Mouse (Mus musculus) heart, postnatal 0 days (tissue): Measurements from ENCODE around the gene Pon2. TPM values are rescaled to one million over a fixed set of nuclear protein-coding genes. Genes with fewer than 3 reads are reported as not detected.

Experiments used
- ATAC-seq: fragments of 200-750 bp; cut with Nextera tagmentation; 2 replicates; pipeline ENCODE4 v1.8.0; 2017; ENCODE audit warnings: low read depth, moderate number of reproducible peaks, moderate library complexity; ENCODE audit not compliant: insufficient read depth
- DNase-seq: peaks from one replicate; pipeline ENCODE4 v3.0.0-alpha.2; 2016; ENCODE audit warnings: low spot score
- H3K27ac ChIP-seq: fragments of 300-500 bp; sonication (generic); 2 replicates; pipeline ENCODE4 v1.5.1; 2014; ENCODE audit warnings: low read depth, mild to moderate bottlenecking
- H3K27me3 ChIP-seq: fragments of 300-500 bp; sonication (generic); 2 replicates; pipeline ENCODE4 v1.6.1; 2014; ENCODE audit warnings: low read length, mixed read lengths; ENCODE audit not compliant: control insufficient read depth, insufficient read depth
- H3K36me3 ChIP-seq: fragments of 300-500 bp; sonication (generic); replicated peaks from 2 replicates; pipeline ENCODE4 v1.6.1; 2014; ENCODE audit warnings: low read length, mixed read lengths; ENCODE audit not compliant: control insufficient read depth, insufficient read depth
- H3K4me1 ChIP-seq: fragments of 300-500 bp; sonication (generic); 2 replicates; pipeline ENCODE4 v1.6.1; 2014; ENCODE audit warnings: antibody characterized with exemption; ENCODE audit not compliant: control insufficient read depth, insufficient read depth
- H3K4me2 ChIP-seq: fragments of 300-500 bp; sonication (generic); 2 replicates; pipeline ENCODE4 v1.6.1; 2014; ENCODE audit warnings: low read depth, mild to moderate bottlenecking, low read length, moderate library complexity
- H3K4me3 ChIP-seq: fragments of 300-500 bp; sonication (generic); 2 replicates; pipeline ENCODE4 v1.5.1; 2014; ENCODE audit warnings: low read depth, low read length
- H3K9ac ChIP-seq: fragments of 300-500 bp; sonication (generic); replicated peaks from 2 replicates; pipeline ENCODE4 v1.6.1; 2014; ENCODE audit warnings: low read depth, low read length, mixed read lengths
- H3K9me3 ChIP-seq: fragments of 300-500 bp; sonication (generic); replicated peaks from 2 replicates; pipeline ENCODE4 v1.6.1; 2016; ENCODE audit warnings: low read length; ENCODE audit not compliant: control insufficient read depth
- CTCF ChIP-seq: IDR thresholded peaks from 2 replicates; pipeline ENCODE4 v1.5.1; 2016; ENCODE audit warnings: antibody characterized with exemption, control low read depth, low read depth
- EP300 ChIP-seq: IDR thresholded peaks from 2 replicates; pipeline ENCODE4 v1.6.1; 2016; ENCODE audit warnings: antibody characterized with exemption, low read depth
- WGBS: fragments of 180-500 bp; shearing (Covaris S2); extraction: QIAGEN DNeasy Blood & Tissue Kit; methylation state at CpG from one replicate; pipeline ENCODE4 v1.1.7; 2014; 5-methylcytosine and 5-hydroxymethylcytosine counted together
- polyA plus RNA-seq: library from polyadenylated mRNA; unstranded; fragments of >200 nt; fragmentation: Nextera tagmentation; extraction: Ambion mirVana; gene quantifications from 2 replicates; pipeline ENCODE4 v1.2.1, GENCODE M21; 2015
- total RNA-seq: library from RNA; depleted of rRNA; stranded (reverse); fragments of >200 nt; gene quantifications from 2 replicates; pipeline ENCODE4 v1.2.3, GENCODE M21; 2014; ENCODE audit warnings: low replicate concordance

The Pon2 gene
- total and polyA plus RNA-seq, 2 experiments from 2014 or later = 29.7 to 56.8 TPM

DNA sequence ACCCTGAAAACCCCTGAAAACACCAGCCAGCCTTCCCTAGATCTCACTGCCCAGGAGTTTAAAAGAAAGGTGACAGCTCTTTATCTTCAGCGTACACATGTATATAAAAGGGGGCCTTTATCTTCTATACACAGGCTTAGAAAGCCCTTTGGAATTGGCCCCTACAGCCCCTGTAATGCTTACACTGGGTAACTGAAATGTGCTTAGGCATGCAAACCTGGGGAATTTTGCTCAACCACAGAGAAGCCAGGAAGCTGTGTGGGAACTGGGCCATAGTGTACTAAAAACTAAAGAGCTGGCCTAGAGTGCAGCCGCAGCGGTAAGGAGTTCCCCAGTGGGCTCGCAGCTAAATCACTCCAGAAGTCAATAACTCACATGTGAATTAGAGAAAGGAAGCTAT lies 6.8 kb downstream of the Pon2 start:
- Histone ChIP-seq H3K4me3 (no peak overlapping the region), H3K4me2 (no peak overlapping the region), H3K9me3 (no peaks in the 10 kb centered on the region), H3K27ac (no peak overlapping the region), H3K27me3 (no peaks in the 10 kb centered on the region), H3K36me3 (peaks cover 28% of the 10 kb centered on the region; the same call in 1 of the 2 replicates), H3K4me1 (no peaks in the 10 kb centered on the region), H3K9ac (no peak overlapping the region)
- TF ChIP-seq CTCF (no peak), EP300 (no peak)
- DNase-seq (no peak), ATAC-seq (no peak)
- WGBS = 83% methylated on average over 4 of the region's 4 CpGs

DNA sequence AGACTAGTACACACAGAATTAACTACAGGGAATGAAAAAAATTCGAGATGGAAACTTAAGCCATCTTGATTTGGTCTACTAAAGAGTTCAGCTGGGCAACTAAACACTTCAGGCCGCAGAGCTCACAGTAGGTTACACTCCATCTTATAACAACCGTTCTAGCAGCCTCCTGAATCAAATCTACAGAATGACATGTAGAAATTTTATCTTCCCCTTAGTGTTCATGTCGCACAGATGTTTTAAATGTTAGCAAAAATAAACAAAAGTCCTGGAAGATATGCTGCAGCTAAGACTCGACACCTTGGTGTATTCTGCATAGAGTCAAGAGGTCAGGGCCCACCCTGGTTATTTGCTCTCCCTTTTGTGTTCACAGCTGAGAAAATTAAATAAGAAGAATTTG lies 10.3 kb downstream of the Pon2 start:
- Histone ChIP-seq H3K4me2 (no peak overlapping the region), H3K27me3 (no peaks in the 10 kb centered on the region), H3K9ac (no peak overlapping the region), H3K9me3 (no peaks in the 10 kb centered on the region), H3K36me3 (peaks cover 22% of the 10 kb centered on the region; the same call in 1 of the 2 replicates), H3K27ac (no peak overlapping the region), H3K4me3 (no peak overlapping the region), H3K4me1 (no peaks in the 10 kb centered on the region)
- TF ChIP-seq CTCF (no peak), EP300 (no peak)
- 70% methylated on average over 5 of the region's 5 CpGs for WGBS
- DNase-seq = no peak
- ATAC-seq = no peak

DNA sequence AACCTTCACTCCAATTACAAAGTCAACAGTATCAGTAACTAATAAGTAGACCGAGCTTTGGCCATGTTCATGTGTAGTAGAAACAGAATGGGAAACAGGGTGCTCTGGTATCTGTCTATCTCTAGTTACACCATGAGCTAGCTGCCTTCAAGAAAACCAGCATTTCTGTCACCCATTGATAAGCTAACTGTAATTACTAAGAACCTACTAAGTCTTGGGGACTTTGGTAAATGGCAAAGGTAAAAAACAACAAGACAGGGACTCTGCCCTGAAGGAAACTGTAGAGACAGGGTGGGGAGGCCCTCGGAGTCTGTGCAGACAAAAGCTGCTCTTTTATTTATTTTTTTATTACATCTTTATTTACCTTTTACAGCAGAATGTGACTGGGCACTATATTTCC lies 10.9 kb downstream of the Pon2 start:
- Histone ChIP-seq H3K9me3 (no peaks in the 10 kb centered on the region), H3K27ac (no peak overlapping the region), H3K4me3 (no peak overlapping the region), H3K36me3 (peaks cover 20% of the 10 kb centered on the region; the same call in 1 of the 2 replicates), H3K4me1 (no peaks in the 10 kb centered on the region), H3K9ac (no peak overlapping the region), H3K4me2 (no peak overlapping the region), H3K27me3 (no peaks in the 10 kb centered on the region)
- 90% methylated on average over 2 of the region's 2 CpGs for WGBS
- no peak for TF ChIP-seq CTCF
- no peak for TF ChIP-seq EP300
- DNase-seq (no peak), ATAC-seq (no peak)

DNA sequence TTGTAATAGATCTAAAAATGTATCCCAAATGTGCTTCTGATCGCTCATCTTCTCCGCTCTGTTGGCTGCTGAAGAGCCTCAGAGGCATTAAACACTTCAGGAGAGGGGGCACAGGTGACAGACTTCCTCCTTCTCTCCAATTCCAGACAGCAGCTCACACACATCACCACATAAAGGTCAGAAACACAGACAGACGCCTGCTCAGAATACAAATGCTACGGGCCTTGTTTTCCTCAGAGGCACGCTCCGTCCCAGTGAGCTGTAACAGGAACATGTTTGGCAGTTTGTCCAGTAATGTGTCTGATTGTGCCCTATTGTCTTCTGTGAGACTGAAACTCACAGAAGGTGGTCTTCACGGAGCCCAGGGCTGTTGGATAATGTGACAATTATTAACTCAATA lies 15.8 kb downstream of the Pon2 start:
- no peak for ATAC-seq

DNA sequence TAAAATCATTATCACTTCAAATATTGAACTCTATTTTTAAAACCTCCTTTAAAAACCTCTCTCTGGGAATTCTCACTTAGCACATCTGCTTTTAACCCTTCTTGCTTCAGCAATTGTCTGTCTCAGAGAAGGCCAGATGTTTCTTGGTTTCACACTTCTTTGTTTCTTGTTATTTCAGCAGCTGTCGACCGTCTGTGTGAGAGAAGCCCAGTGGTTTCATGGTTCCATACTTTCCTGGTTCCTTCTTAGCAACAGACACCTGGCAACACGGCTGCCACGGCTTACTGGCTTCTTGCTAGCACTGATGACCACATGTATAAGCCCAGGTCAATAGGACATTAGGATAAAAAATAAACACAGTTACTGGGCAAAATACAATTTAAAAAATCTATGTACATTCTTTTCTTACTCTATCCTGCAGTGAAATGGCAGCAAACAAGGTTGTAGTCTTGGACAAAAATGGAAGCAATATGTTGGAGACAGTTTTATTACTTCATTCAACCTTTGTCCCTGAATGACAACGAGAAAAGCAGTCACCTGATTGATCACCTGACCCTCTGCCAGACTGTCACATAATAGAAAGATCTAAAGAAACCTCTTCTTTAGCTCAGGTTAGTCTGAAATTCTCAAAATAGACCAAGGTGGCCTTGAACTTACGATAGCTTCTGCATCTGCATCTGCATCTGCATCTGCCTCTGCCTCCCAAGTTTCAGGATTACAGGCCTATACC lies 17.5 kb downstream of the Pon2 start:
- TF ChIP-seq EP300 (no peak), CTCF (no peak)
- 70% methylated on average over 6 of the region's 6 CpGs for WGBS
- ATAC-seq = no peak

More for the DNA sequence above, 15.8 kb downstream of the Pon2 start:
- TF ChIP-seq EP300 (no peak), CTCF (no peak)
- Histone ChIP-seq H3K9me3 (no peaks in the 10 kb centered on the region), H3K4me3 (no peak overlapping the region), H3K27me3 (no peaks in the 10 kb centered on the region), H3K4me2 (no peak overlapping the region), H3K36me3 (peaks cover 3% of the 10 kb centered on the region; the same call in 1 of the 2 replicates), H3K4me1 (no peaks in the 10 kb centered on the region), H3K27ac (no peak overlapping the region), H3K9ac (no peak overlapping the region)
- 74% methylated on average over 7 of the region's 7 CpGs for WGBS
- no peak for DNase-seq

DNA sequence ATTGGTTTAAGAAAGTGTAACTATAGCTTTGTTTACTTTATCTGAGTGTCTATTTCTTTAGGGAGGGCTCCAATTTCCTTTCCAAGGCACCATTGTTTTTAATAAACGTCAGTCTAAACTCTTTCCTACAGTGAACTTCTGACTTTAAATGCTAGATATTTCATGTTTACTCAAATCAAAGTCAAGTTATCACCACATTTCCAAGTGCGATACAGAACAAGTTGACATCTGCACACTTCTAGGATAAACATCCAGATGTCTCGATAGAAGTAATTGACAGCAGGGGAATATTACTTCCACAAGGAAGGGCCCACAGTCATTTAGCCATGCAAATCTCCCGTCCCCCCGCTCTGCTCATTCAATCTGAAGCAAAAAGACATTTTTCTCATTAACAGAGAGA lies 20.3 kb downstream of the Pon2 start:
- H3K4me1 ChIP-seq = no peaks in the 10 kb centered on the region
- 71% methylated on average over 5 of the region's 5 CpGs for whole genome bisulfite sequencing

More for the DNA sequence above, 17.5 kb downstream of the Pon2 start:
- Histone ChIP-seq H3K9ac (no peak overlapping the region), H3K36me3 (peaks cover 20% of the 10 kb centered on the region), H3K27ac (no peak overlapping the region), H3K9me3 (no peaks in the 10 kb centered on the region), H3K27me3 (no peaks in the 10 kb centered on the region), H3K4me2 (no peak overlapping the region), H3K4me1 (no peaks in the 10 kb centered on the region), H3K4me3 (no peak overlapping the region)
- DNase-seq = no peak

More for the DNA sequence above, 20.3 kb downstream of the Pon2 start:
- H3K4me3 ChIP-seq = no peak overlapping the region
- no peaks in the 10 kb centered on the region for H3K27me3 ChIP-seq
- no peak for DNase-seq
- TF ChIP-seq EP300 (no peak), CTCF (no peak)
- H3K4me2 ChIP-seq = no peak overlapping the region
- peaks cover 31% of the 10 kb centered on the region for H3K36me3 ChIP-seq
- no peak for ATAC-seq
- no peak overlapping the region for H3K9ac ChIP-seq
- no peaks in the 10 kb centered on the region for H3K9me3 ChIP-seq
- H3K27ac ChIP-seq = no peak overlapping the region
